Mouse (Mus musculus) myocyte (in vitro differentiated cells): ENCODE measurements around the gene Adap1.

Experiments
- CEBPB ChIP-seq: IDR thresholded peaks from 2 replicates; pipeline ENCODE4 v1.6.1; 2011; ENCODE audit warnings: mild to moderate bottlenecking, moderate library complexity; ENCODE audit not compliant: poor library complexity, insufficient read depth, severe bottlenecking
- E2F4 ChIP-seq: IDR thresholded peaks from one replicate; pipeline ENCODE4 v1.6.1; 2011; ENCODE audit warnings: mild to moderate bottlenecking, control low read depth, moderate library complexity; ENCODE audit not compliant: insufficient read depth
- MAX ChIP-seq: IDR thresholded peaks from one replicate; pipeline ENCODE4 v1.6.1; 2011; ENCODE audit warnings: low read depth, mild to moderate bottlenecking, control low read depth
- MYOD1 ChIP-seq, 3 experiments: IDR thresholded peaks; one replicate each; pipeline ENCODE4 v1.6.1; 2011; ENCODE audit warnings: control low read depth in 2 of 3, low read depth in 2 of 3, mild to moderate bottlenecking in 2 of 3, moderate library complexity in 1 of 3; ENCODE audit not compliant: insufficient read length in 2 of 3, control insufficient read depth in 1 of 3
- MYOG ChIP-seq, 3 experiments: IDR thresholded peaks; one replicate each; pipeline ENCODE4 v1.6.1; 2011; ENCODE audit warnings: control low read depth in 2 of 3, low read depth in 2 of 3, mild to moderate bottlenecking in 2 of 3; ENCODE audit not compliant: insufficient read length in 2 of 3, control insufficient read depth in 1 of 3, insufficient read depth in 1 of 3
- POLR2A ChIP-seq: IDR thresholded peaks from one replicate; pipeline ENCODE4 v1.6.1; 2011; ENCODE audit warnings: low read depth, mild to moderate bottlenecking, control low read depth, moderate library complexity; ENCODE audit not compliant: insufficient read length
- POLR2AphosphoS2 ChIP-seq: IDR thresholded peaks from one replicate; pipeline ENCODE4 v1.6.1; 2011; ENCODE audit warnings: low read depth, control low read depth; ENCODE audit not compliant: insufficient read length
- USF1 ChIP-seq: IDR thresholded peaks from one replicate; pipeline ENCODE4 v1.6.1; 2011; ENCODE audit warnings: low read depth, mild to moderate bottlenecking, control low read depth, moderate library complexity

- no peak for TF ChIP-seq POLR2A
- no peak for TF ChIP-seq MYOG (IDR thresholded peaks at IDR 0.05; ENCODE audit: control insufficient read depth in 1 of 3, insufficient read depth in 1 of 3, insufficient read length in 2 of 3, low read depth in 2 of 3)
- TF ChIP-seq USF1: no peak
- no peak for TF ChIP-seq MAX
- TF ChIP-seq E2F4: no peak
- no peak for TF ChIP-seq MYOD1 (IDR thresholded peaks at IDR 0.05; ENCODE audit: control insufficient read depth in 1 of 3, insufficient read length in 2 of 3, low read depth in 2 of 3)
- TF ChIP-seq CEBPB: no peak
- no peak for TF ChIP-seq POLR2AphosphoS2
These were observed 2.2 kb upstream of the Adap1 start for GRCm38 (mm10) chr5:139327634-139328020.
